Mouse (Mus musculus) adrenal gland, postnatal 14 days (tissue): ENCODE measurements around the gene Gm136. TPM values are rescaled to one million over a fixed set of nuclear protein-coding genes. Genes with fewer than 3 reads are reported as not detected.
"Not testable (repeated sequence)": the region's sequence is repeated elsewhere in the genome, so short reads cannot be mapped to it uniquely, and the experiment has no call there.

Source experiments
- DNase-seq: peaks from one replicate; pipeline ENCODE4 v3.0.0; 2021; ENCODE audit warnings: mixed read lengths
- long read RNA-seq, 2 experiments: library from polyadenylated mRNA; stranded (forward); transcript quantifications; one replicate each; pipeline ENCODE4 v2.0.0; 2021
- total RNA-seq: library from RNA; stranded (reverse); gene quantifications from 2 replicates; pipeline ENCODE4 v1.2.3, GENCODE M21; 2021

Gm136 gene
- total RNA-seq, result not detected in 2 replicates
- long read RNA-seq, experiment 1, result 0 reads
- long read RNA-seq, experiment 2, result 0 reads

GRCm38 (mm10) chr4:34756163-34756562, at the start of gene Gm136:
Gm136 (minus strand) TSS chr4:34756263.
- DNase-seq, result no peak

DNA sequence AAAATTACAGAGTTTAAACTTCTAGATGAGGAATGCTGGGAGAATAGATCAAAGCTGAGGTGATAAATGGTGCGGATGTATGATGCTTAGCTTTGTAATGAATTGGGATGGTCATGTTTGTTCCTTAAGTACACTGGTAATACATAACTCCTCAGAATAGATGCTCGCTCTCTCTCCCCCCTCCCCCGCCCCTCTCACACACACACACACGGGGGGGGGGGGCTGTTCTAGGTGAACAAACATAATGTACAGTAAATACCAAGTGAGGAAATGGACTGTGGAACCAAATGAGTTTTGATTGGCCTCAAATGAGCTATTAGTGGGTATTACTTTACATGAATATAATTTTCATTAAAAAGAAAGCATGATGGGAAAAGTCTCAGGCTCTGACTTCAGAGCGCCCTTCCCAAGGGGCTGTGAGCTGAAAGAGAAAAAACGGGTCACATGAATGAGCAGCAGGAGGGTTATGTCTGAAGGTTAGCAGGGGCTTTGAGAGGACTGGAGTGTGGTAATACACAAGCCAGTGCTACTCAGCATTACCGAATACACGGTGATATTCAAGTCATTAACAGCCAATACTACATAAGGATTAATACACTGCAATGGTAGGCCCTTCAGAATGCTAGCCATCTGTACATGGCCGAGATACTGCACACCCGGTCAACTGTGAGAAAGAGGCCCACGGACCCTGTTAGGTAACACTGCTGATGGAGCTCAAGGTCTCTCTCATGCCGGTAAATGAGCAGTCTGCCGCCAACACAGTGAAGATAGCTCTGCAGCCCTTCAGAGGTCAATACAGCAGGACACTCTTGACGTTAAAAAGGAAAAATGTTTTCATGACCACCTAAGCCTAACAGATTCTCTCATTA, 45.3 kb upstream of the Gm136 start:
- no peak for DNase-seq

DNA sequence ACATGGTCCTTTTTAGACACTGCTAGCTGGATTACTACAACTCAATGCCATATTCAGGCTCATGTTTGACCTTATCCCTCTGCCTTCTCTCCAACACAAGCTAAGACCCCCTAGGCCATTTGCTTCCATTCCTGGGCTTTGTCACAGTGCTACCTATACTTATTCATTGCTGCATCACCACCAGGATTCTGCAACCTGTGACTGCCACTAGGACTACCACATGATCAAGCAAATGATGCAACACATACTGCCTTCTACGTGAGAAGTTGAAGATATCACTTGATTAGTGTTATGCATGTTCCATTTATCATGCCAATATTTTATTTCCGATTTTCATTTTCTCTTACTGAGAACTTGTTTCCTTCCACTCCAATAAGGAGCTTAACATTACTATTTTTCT, 41.9 kb upstream of the Gm136 start:
- DNase-seq, result no peak

GRCm38 (mm10) chr4:34797294-34797983, 41.4 kb upstream of the Gm136 start:
- no peak for DNase-seq

GRCm38 (mm10) chr4:34796294-34796693, 40.2 kb upstream of the Gm136 start:
- no peak for DNase-seq

DNA sequence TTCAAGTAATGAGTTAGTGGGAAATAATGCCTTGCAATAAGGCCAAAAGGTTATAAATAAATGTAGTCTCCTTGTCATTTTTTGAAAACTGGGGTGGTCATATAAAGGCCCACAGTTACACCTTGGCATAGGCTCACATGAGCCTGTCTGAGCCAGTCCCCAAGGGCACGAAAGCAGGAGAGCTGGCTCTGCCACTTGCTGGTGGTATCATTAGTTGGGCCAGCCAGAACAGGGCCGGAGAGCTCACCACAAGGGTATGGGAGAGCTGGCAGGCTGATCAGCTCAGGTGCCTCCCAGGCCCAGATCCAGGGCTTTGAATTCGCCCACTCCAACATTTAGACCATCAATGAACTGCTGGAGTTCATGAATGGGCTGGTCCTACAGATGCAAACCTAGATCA, 30.4 kb upstream of the Gm136 start:
- DNase-seq, result no peak

DNA sequence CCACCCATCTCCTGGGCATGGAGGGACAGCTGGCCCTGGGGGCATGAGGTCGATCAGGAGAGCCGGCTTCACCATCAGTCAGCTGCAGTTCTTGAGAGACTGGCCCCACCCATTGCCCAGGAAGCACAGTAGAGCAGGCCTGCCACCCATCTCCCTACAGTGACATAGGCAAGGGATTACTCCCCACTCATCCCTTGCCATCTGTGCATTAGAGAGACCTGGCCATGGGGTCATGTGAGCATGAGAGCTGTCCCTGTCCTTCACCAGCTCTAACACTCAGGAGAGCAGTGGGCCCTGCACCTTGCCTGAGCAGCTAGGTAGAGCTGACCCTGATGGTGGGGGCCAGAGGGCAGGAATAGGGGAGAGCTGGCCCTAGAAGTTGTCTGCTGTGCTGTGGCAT, 29.6 kb upstream of the Gm136 start:
- no peak for DNase-seq

DNA sequence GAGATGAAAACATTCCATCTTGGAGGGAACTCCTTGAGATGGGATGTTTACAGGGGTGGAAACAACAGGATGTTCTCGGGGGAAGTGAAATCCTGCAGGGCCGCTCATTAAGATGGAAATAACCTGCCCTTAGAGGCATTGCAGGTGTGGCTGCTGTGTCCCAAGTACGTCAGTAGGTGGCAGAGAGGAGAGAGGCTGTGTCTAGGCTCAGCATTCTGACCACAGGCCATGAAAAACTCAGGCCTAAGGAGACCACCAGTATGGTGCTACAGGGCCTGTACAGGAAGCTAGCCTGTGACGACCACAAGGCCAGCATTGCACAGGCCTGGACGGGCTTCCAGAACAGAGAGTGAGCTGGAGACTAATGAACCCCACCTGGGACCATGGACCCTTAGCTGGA, 28.8 kb upstream of the Gm136 start:
- DNase-seq, result no peak

- peak; percentile 11 for DNase-seq
Measured at GRCm38 (mm10) chr4:34782730-34783129, 26.7 kb upstream of the Gm136 start.

DNA sequence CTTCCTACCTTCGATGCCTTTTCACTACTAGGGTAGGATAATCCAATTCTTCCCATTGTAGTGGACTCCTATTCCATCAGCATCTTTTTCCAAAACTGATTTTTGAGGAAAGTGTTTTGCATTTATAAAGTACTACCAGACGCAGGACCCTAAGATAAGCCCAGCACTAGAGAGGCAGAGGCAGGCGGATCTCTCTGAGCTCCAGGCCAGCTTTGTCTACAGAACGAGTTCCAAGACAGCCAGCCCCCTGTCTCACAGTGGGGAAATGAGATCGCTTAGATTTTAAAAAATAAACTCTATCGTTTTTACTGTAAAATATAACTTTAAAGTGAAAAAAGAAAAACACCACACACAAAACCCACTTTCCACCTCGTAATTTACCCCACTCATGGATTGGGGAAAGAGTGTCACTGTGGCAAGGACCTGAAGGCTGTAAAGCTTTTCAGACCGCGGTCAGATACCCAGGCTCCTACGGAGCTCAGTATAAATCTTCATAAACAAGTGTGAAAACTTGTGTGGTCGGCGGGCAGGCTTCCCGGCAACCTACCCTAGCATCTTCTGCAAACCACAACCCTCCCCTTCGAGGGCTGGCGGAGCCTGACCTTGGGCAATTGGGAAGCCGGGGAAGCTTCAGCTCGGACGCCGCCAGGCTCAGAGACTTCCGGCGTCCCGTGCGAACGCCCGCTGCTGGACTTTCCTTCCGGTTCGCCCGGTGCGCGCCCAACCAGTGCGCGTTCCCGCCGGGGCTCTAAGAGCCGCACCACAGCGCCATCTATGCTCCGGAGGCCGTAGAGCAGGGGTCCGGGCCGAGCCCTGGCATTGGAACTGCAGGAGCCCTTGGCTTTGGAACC, 21.8 kb upstream of the Gm136 start, which contains the start of gene Smim8:
Gene Smim8, minus strand, starts transcription at position 747 of the 851 bp plus-strand sequence.
- DNase-seq, result peak; percentile 96

GRCm38 (mm10) chr4:34771652-34772371, 15.7 kb upstream of the Gm136 start:
- no peak for DNase-seq

- DNase-seq, result peak; percentile 46
Measured at GRCm38 (mm10) chr4:34749236-34749635, 6.8 kb downstream of the Gm136 start.

DNA sequence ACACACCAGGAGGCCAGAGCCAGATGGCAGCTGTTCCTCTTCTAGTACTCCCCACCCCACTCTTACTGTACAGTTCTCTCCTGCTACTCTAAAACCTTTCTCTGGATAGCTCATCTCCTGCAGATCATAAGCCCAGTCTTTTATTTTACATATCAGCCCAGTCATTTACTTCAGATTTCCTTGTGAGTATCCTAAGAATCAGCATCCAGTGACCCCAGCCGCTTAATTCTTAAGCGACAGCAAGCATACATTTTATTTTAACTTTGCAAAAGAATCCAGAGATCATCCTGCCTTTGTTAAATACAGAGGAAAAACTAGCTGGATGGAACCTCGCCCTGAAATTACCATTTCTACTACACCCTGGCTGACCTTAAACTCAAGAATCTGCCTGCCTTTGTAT, 21.6 kb downstream of the Gm136 start:
- DNase-seq, result no peak

GRCm38 (mm10) chr4:34733415-34733814, 22.6 kb downstream of the Gm136 start:
- not testable (repeated sequence) for DNase-seq

DNA sequence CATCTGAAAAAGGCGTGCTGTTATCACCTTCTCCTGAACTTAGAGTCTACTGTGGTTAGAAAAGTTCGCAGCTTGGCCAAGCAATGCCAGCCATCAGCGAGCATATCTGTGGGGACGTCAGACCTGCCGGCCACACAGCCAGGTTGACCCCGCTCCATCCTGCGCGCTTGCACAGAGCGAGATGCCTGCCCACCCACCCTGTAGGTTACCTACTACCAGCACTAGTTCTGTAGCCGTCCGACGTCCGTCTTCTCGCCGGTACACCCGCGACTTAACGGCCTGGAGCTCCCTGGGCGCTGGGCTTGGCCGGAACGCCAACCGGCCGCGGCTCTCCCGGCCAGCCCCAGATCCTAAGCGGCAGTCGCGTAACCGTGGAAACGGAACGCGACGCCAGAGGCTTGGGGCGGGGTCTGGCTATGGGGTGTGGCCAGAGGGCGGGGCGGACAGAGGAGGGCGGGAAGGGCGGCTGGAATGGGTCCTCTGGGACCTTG, 26.2 kb downstream of the Gm136 start, which contains the start of gene Cfap206:
Gene Cfap206, minus strand, starts transcription at position 356 of the 491 bp plus-strand sequence.
- DNase-seq, result peak; percentile 93

DNA sequence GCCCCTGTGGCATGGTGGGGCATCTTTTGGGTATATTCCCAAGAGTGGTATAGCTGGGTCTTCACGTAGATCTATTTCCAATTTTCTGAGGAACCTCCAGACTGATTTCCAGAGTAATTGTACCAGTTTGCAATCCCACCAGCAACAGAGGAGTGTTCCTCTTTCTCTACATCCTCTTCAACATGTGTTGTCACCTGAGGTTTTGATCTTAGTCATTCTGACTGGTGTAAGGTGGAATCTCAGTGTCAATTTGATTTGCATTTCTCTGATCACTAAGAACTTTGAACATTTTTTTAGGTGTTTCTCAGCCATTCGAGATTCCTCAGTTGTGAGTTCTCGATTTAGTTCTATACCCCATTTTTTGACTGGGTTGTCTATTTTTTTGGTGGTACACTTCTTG, 30.4 kb downstream of the Gm136 start:
- not testable (repeated sequence) for DNase-seq

- DNase-seq, result no peak
Measured at GRCm38 (mm10) chr4:34724306-34724705, 31.8 kb downstream of the Gm136 start.

DNA sequence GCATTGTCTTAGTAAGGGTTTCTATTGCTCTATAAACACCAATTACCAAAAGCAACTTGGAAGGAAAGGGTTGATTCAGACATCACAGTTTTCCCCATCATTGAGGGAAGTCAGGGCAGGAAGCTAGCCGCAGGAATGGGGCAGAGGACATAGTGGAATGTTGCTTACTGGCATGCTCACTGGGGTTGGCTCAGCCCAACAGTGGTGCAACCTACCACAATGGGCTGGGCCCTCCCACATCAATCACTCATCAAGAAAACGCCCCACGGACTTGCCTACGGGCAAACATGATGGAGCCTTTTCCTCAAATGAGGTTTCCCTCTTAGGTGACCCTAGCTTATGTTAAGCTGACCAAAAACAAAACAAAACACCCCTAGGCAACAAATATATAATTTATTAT, 32.9 kb downstream of the Gm136 start:
- no peak for DNase-seq

DNA sequence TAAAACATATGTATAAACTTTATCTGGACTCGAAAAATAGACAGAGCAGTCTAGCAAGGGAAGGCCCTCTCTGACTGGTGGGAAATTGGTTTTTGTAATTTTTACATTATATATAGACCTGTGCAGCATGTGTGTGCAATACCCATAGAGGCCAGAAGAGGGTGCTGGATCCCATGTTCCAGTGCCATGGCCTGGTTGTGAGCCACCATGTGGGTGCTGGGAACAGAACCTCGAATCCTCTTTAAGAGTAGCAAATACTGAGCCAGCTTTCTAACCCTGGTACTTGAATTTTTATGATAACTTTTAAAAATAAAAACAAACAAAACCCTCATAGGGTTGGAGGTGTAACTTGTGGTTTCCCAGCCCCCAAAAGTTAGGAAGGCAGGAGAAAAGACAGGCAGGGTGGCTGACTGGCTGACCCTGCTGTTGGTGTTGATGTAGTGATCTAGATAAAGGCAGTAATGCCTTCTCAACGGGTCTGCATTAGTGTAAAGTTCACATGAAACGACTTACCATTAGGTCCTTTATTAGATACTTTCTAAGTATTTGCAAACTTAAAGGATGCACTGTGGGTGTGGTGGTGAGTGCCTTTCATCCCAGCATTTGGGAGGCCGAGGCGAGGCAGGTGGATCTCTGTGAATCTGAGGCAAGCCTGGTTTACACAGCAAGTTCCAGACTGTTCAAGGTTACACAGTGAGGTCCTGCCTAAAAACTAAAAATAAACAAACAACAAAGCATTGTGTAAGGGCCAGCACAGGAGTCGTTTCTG, 35.8 kb downstream of the Gm136 start:
- no peak for DNase-seq

GRCm38 (mm10) chr4:34719421-34719820, 36.6 kb downstream of the Gm136 start:
- no peak for DNase-seq

- no peak for DNase-seq
Measured at GRCm38 (mm10) chr4:34715062-34715461, 41.0 kb downstream of the Gm136 start.
